Mouse (Mus musculus): ENCODE data around the gene Snai3. TPM values are rescaled to one million over a fixed set of nuclear protein-coding genes. Genes with fewer than 3 reads are reported as not detected.

Gene Snai3
- total RNA-seq, 2 experiments from 2014 or later = 4.9 to 7.7 TPM

- peak; percentile 55 to 75 for DNase-seq (ENCODE audit: low spot score in 2 of 2)
Observed at GRCm38 (mm10) chr8:122432443-122433268, 27.9 kb downstream of the Snai3 start, which contains the start of gene Cyba. TSS of gene Cyba (minus strand) at chr8:122432930.

- DNase-seq (ENCODE audit: low spot score in 2 of 2) = peak in 1 of 2 experiments; percentile 42
Observed at GRCm38 (mm10) chr8:122431694-122432442, 28.7 kb downstream of the Snai3 start.

GRCm38 (mm10) chr8:122430646-122431045, 29.9 kb downstream of the Snai3 start:
- DNase-seq (ENCODE audit: low spot score in 2 of 2) = no peak

- DNase-seq (ENCODE audit: low spot score in 2 of 2) = peak in 1 of 2 experiments; percentile 17
Observed at GRCm38 (mm10) chr8:122430058-122430636, 30.4 kb downstream of the Snai3 start.

- no peak for DNase-seq (ENCODE audit: low spot score in 2 of 2)
Observed at GRCm38 (mm10) chr8:122428163-122428562, 32.4 kb downstream of the Snai3 start.

GRCm38 (mm10) chr8:122427607-122428006, 32.9 kb downstream of the Snai3 start:
- DNase-seq (ENCODE audit: low spot score in 2 of 2) = no peak

- peak in 1 of 2 experiments; percentile 20 for DNase-seq (ENCODE audit: low spot score in 2 of 2)
Observed at GRCm38 (mm10) chr8:122426145-122426544, 34.4 kb downstream of the Snai3 start.

- DNase-seq (ENCODE audit: low spot score in 2 of 2) = peak; percentile 20 to 66
Observed at GRCm38 (mm10) chr8:122423659-122424058, 36.9 kb downstream of the Snai3 start.

GRCm38 (mm10) chr8:122423217-122423616, 37.3 kb downstream of the Snai3 start:
- DNase-seq (ENCODE audit: low spot score in 2 of 2) = peak; percentile 14 to 16

- peak; percentile 16 to 20 for DNase-seq (ENCODE audit: low spot score in 2 of 2)
Observed at GRCm38 (mm10) chr8:122421376-122422070, 39.0 kb downstream of the Snai3 start, which contains the start of gene Il17c. TSS of gene Il17c (plus strand) at chr8:122422020.

GRCm38 (mm10) chr8:122419881-122420555, 40.5 kb downstream of the Snai3 start:
- peak; percentile 12 to 16 for DNase-seq (ENCODE audit: low spot score in 2 of 2)

GRCm38 (mm10) chr8:122415554-122415953, 45.0 kb downstream of the Snai3 start:
- no peak for DNase-seq (ENCODE audit: low spot score in 2 of 2)

GRCm38 (mm10) chr8:122414311-122414710, 46.2 kb downstream of the Snai3 start:
- DNase-seq (ENCODE audit: low spot score in 2 of 2) = no peak

GRCm38 (mm10) chr8:122407678-122408077, 52.9 kb downstream of the Snai3 start:
- DNase-seq (ENCODE audit: low spot score in 2 of 2) = no peak

- DNase-seq (ENCODE audit: low spot score in 2 of 2) = no peak
Observed at GRCm38 (mm10) chr8:122405146-122405805, 55.3 kb downstream of the Snai3 start.

Small RNA genes lying within 50 kb of the gene (microRNA-seq; reads per million reads assigned to microRNA genes)
- gene Gm24366 = not detected

Other genes starting within 250 kb of the Snai3 start
- gene Zfpm1, start 178.6 kb downstream of the Snai3 start, total RNA-seq (2021) = 10 to 100 TPM; 10.6 to 13.6 TPM
- gene Trhr2, start 100.0 kb downstream of the Snai3 start, total RNA-seq (2021) = not detected
- 10 to 100 TPM; 37.2 to 42.8 TPM for gene Zc3h18, start 84.1 kb downstream of the Snai3 start, total RNA-seq (2021)
- gene Il17c, start 38.7 kb downstream of the Snai3 start, total RNA-seq (2021) = not detected
- gene Cyba, start 27.8 kb downstream of the Snai3 start, total RNA-seq (2021) = 10 to 100 TPM; 51.7 to 64.2 TPM
- gene Mvd, start 17.3 kb downstream of the Snai3 start, total RNA-seq (2021) = 10 to 100 TPM; 14.7 to 18.4 TPM
- 10 to 100 TPM; 36.9 to 40.1 TPM for gene Rnf166, start 15.3 kb upstream of the Snai3 start, total RNA-seq (2021)
- 10 to 100 TPM; 18.3 to 18.9 TPM for gene Ctu2, start 15.4 kb upstream of the Snai3 start, total RNA-seq (2021)
- gene Piezo1, start 90.6 kb upstream of the Snai3 start, total RNA-seq (2021) = 10 to 100 TPM; 51.5 to 54.6 TPM
- gene Cdt1, start 107.3 kb upstream of the Snai3 start, total RNA-seq (2021) = 10 to 100 TPM; 14.7 to 17.1 TPM
- 10 to 100 TPM; 37.0 to 40.0 TPM for gene Aprt, start 116.2 kb upstream of the Snai3 start, total RNA-seq (2021)
- gene Galns, start 150.7 kb upstream of the Snai3 start, total RNA-seq (2021) = 10 to 100 TPM in 1 of 2 experiments, 1 to 10 TPM in 1; 9.7 to 10.3 TPM
- 10 to 100 TPM; 45.6 to 49.6 TPM for gene Trappc2l, start 150.9 kb upstream of the Snai3 start, total RNA-seq (2021)
- gene Pabpn1l, start 162.0 kb upstream of the Snai3 start, total RNA-seq (2021) = not detected
- 10 to 100 TPM; 18.9 TPM for gene Cbfa2t3, start 238.4 kb upstream of the Snai3 start, total RNA-seq (2021)